Mouse (Mus musculus): ENCODE data around the gene Syce2. TPM values are rescaled to one million over a fixed set of nuclear protein-coding genes. Genes with fewer than 3 reads are reported as not detected.

The Syce2 gene
- total and polyA plus RNA-seq, 3 experiments, result 0.54 TPM; not detected in 2

- Histone ChIP-seq H3K27ac (ENCODE audit: insufficient read depth, low read depth) (no peak overlapping the region), H3K36me3 (replicated peaks in 1 of 2; ENCODE audit: control insufficient read depth in 1 of 2, insufficient read depth in 1 of 2, low read length in 1 of 2) (peaks cover 65 to 79% of the 10 kb centered on the region in 2 experiments), H3K9ac (ENCODE audit: insufficient read depth, low read depth) (no peak overlapping the region), H3K4me2 (ENCODE audit: insufficient read depth, low read depth, poor library complexity, severe bottlenecking) (no peak overlapping the region), H3K27me3 (replicated peaks) (no peaks in the 10 kb centered on the region), H3K9me3 (replicated peaks; ENCODE audit: low read length) (no peaks in the 10 kb centered on the region), H3K79me2 (replicated peaks; ENCODE audit: control insufficient read depth, extremely low read depth, insufficient read depth, poor library complexity, severe bottlenecking) (peaks cover 32% of the 10 kb centered on the region), H3K4me1 (ENCODE audit: control insufficient read depth in 1 of 2, insufficient read depth in 2 of 2) (peaks cover 8 to 78% of the 10 kb centered on the region in 2 experiments; a peak in 3 of 4 replicates), H3K4me3 (replicated peaks in 1 of 3; ENCODE audit: low read depth in 2 of 3, low read length in 2 of 3, poor library complexity in 1 of 3) (no peak overlapping the region)
- DNase-seq (ENCODE audit: extremely low read depth), result no peak
- in situ Hi-C loops (cut with MboI; ENCODE audit: low pct_ligation_motif_present, low pct_unique_long_range_greater_than_20kb, low sequenced_read_pairs), result no loop called here
- TF ChIP-seq MAFK (IDR thresholded peaks at IDR 0.05; ENCODE audit: insufficient replicate concordance, low read length) (no peak), SIN3A (IDR thresholded peaks at IDR 0.05; ENCODE audit: low read length) (no peak), JUND (conservative IDR thresholded peaks at IDR 0.05; ENCODE audit: low read depth, low read length) (no peak), NELFE (IDR thresholded peaks at IDR 0.05; ENCODE audit: low read depth, low read length) (no peak), USF2 (conservative IDR thresholded peaks at IDR 0.05; ENCODE audit: low read depth, low read length) (no peak), NRF1 (IDR thresholded peaks at IDR 0.05; ENCODE audit: low read depth, low read length) (no peak), IRF4 (IDR thresholded peaks at IDR 0.05; ENCODE audit: low read depth, low read length) (no peak), RAD21 (IDR thresholded peaks at IDR 0.05; ENCODE audit: low read depth, low read length) (no peak), KAT2A (IDR thresholded peaks at IDR 0.05; ENCODE audit: insufficient replicate concordance, low read length) (no peak), EP300 (IDR thresholded peaks at IDR 0.05; ENCODE audit: low read length) (no peak), BHLHE40 (IDR thresholded peaks at IDR 0.05; ENCODE audit: low read depth, low read length) (no peak), ZNF384 (IDR thresholded peaks at IDR 0.05; ENCODE audit: low read depth, low read length) (no peak), ETS1 (conservative IDR thresholded peaks at IDR 0.05; ENCODE audit: low read depth, low read length) (no peak), POLR2AphosphoS2 (IDR thresholded peaks at IDR 0.05; ENCODE audit: low read depth, low read length) (no peak), ZMIZ1 (IDR thresholded peaks at IDR 0.05; ENCODE audit: low read depth, low read length) (no peak), JUN (IDR thresholded peaks at IDR 0.05; ENCODE audit: insufficient read depth, low read depth, low read length) (no peak)
- dilution Hi-C loops (cut with MboI; ENCODE audit: extremely low pct_ligation_motif_present, extremely low pct_unique_long_range_greater_than_20kb, low sequenced_read_pairs), result no loop called here
These were observed 33.9 kb upstream of the Syce2 start for GRCm38 (mm10) chr8:84837912-84838470.

GRCm38 (mm10) chr8:84838513-84838912 lies 33.4 kb upstream of the Syce2 start:
- no peaks in the 10 kb centered on the region for H3K9me3 ChIP-seq (replicated peaks; ENCODE audit: low read length)
- TF ChIP-seq RAD21 (IDR thresholded peaks at IDR 0.05; ENCODE audit: low read depth, low read length), result no peak
- H3K27me3 ChIP-seq (replicated peaks), result no peaks in the 10 kb centered on the region
- H3K4me3 ChIP-seq (replicated peaks in 1 of 3; ENCODE audit: low read depth in 2 of 3, low read length in 2 of 3, poor library complexity in 1 of 3), result no peak overlapping the region
- no peak overlapping the region for H3K4me2 ChIP-seq (ENCODE audit: insufficient read depth, low read depth, poor library complexity, severe bottlenecking)
- H3K79me2 ChIP-seq (replicated peaks; ENCODE audit: control insufficient read depth, extremely low read depth, insufficient read depth, poor library complexity, severe bottlenecking), result peaks cover 27% of the 10 kb centered on the region
- peaks cover 70 to 81% of the 10 kb centered on the region in 2 experiments for H3K36me3 ChIP-seq (replicated peaks in 1 of 2; ENCODE audit: control insufficient read depth in 1 of 2, insufficient read depth in 1 of 2, low read length in 1 of 2)
- dilution Hi-C loops (cut with MboI; ENCODE audit: extremely low pct_ligation_motif_present, extremely low pct_unique_long_range_greater_than_20kb, low sequenced_read_pairs), result no loop called here
- H3K4me1 ChIP-seq (ENCODE audit: control insufficient read depth in 1 of 2, insufficient read depth in 2 of 2), result peaks cover 8 to 78% of the 10 kb centered on the region in 2 experiments; a peak in 3 of 4 replicates
- H3K9ac ChIP-seq (ENCODE audit: insufficient read depth, low read depth), result no peak overlapping the region
- no peak overlapping the region for H3K27ac ChIP-seq (ENCODE audit: insufficient read depth, low read depth)
- in situ Hi-C loops (cut with MboI; ENCODE audit: low pct_ligation_motif_present, low pct_unique_long_range_greater_than_20kb, low sequenced_read_pairs), result no loop called here
- DNase-seq (ENCODE audit: extremely low read depth), result no peak

Measured in CH12.LX (cell line).